Mouse (Mus musculus) testis, adult 2 months (tissue): Measurements from ENCODE around the gene Mpv17l2. TPM values are rescaled to one million over a fixed set of nuclear protein-coding genes. Genes with fewer than 3 reads are reported as not detected.

Source experiments
- H3K27ac ChIP-seq: fragments of 200-500 bp; 2 replicates; pipeline ENCODE4 v1.5.1; 2012; ENCODE audit warnings: low read depth, low read length; ENCODE audit not compliant: control insufficient read depth, insufficient read depth
- H3K27me3 ChIP-seq: fragments of 200-500 bp; 2 replicates; pipeline ENCODE4 v1.6.1; 2012; ENCODE audit warnings: mild to moderate bottlenecking, low read length, moderate library complexity; ENCODE audit not compliant: control insufficient read depth, insufficient read depth
- H3K36me3 ChIP-seq: fragments of 200-500 bp; 2 replicates; pipeline ENCODE4 v1.6.1; 2012; ENCODE audit warnings: mild to moderate bottlenecking, low read length; ENCODE audit not compliant: control insufficient read depth, insufficient read depth
- H3K4me1 ChIP-seq: fragments of 200-500 bp; 2 replicates; pipeline ENCODE4 v1.6.1; 2012; ENCODE audit warnings: low read length; ENCODE audit not compliant: control insufficient read depth, insufficient read depth
- H3K4me3 ChIP-seq: fragments of 200-500 bp; 2 replicates; pipeline ENCODE4 v1.5.1; 2012; ENCODE audit warnings: low read depth, mild to moderate bottlenecking, low read length, moderate library complexity, mixed read lengths; ENCODE audit not compliant: control insufficient read depth
- CTCF ChIP-seq: fragments of 200-500 bp; IDR thresholded peaks from 2 replicates; pipeline ENCODE4 v1.5.1; 2012; ENCODE audit warnings: low read depth, mild to moderate bottlenecking, inconsistent platforms, low read length, moderate library complexity; ENCODE audit not compliant: control insufficient read depth, insufficient read depth, insufficient replicate concordance
- POLR2A ChIP-seq: fragments of 200-500 bp; IDR thresholded peaks from 2 replicates; pipeline ENCODE4 v1.6.1; 2012; ENCODE audit warnings: low read depth, mild to moderate bottlenecking, inconsistent platforms, low read length, moderate library complexity; ENCODE audit not compliant: control insufficient read depth
- polyA plus RNA-seq: library from polyadenylated mRNA; depleted of rRNA; stranded (reverse); fragments of >200 nt; gene quantifications from 2 replicates; pipeline ENCODE4 v1.2.3, GENCODE M21; 2012

The Mpv17l2 gene
- polyA plus RNA-seq, 1 experiment = 13.5 TPM

GRCm38 (mm10) chr8:70726721-70727120 lies 34.0 kb downstream of the Mpv17l2 start:
- H3K27me3 ChIP-seq = no peaks in the 10 kb centered on the region

GRCm38 (mm10) chr8:70725792-70726447 lies 34.8 kb downstream of the Mpv17l2 start:
- no peaks in the 10 kb centered on the region for H3K27me3 ChIP-seq
- H3K36me3 ChIP-seq = no peaks in the 10 kb centered on the region
- H3K4me3 ChIP-seq = no peak overlapping the region

More at GRCm38 (mm10) chr8:70726721-70727120, 34.0 kb downstream of the Mpv17l2 start:
- TF ChIP-seq CTCF = no peak
- TF ChIP-seq POLR2A = no peak
- H3K4me1 ChIP-seq = peaks cover 7% of the 10 kb centered on the region
- no peaks in the 10 kb centered on the region for H3K36me3 ChIP-seq
- no peak overlapping the region for H3K27ac ChIP-seq
- no peak overlapping the region for H3K4me3 ChIP-seq

GRCm38 (mm10) chr8:70724216-70724615 lies 36.5 kb downstream of the Mpv17l2 start:
- TF ChIP-seq CTCF (no peak), POLR2A (no peak)
- H3K4me1 ChIP-seq = no peaks in the 10 kb centered on the region; the same call in 1 of the 2 replicates
- H3K4me3 ChIP-seq = no peak overlapping the region
- H3K36me3 ChIP-seq = no peaks in the 10 kb centered on the region
- no peak overlapping the region for H3K27ac ChIP-seq
- no peaks in the 10 kb centered on the region for H3K27me3 ChIP-seq

More at GRCm38 (mm10) chr8:70725792-70726447, 34.8 kb downstream of the Mpv17l2 start:
- Histone ChIP-seq H3K27ac (no peak overlapping the region), H3K4me1 (peaks cover 7% of the 10 kb centered on the region)
- TF ChIP-seq CTCF (no peak), POLR2A (no peak)

- H3K4me1 ChIP-seq = no peaks in the 10 kb centered on the region; the same call in 1 of the 2 replicates
- no peaks in the 10 kb centered on the region for H3K36me3 ChIP-seq
- no peak within 1 kb of the TSS for H3K27ac ChIP-seq
- TF ChIP-seq CTCF = no peak
- TF ChIP-seq POLR2A = no peak
- no peaks in the 10 kb centered on the region for H3K27me3 ChIP-seq
- H3K4me3 ChIP-seq = no peak within 1 kb of the TSS
Measured at GRCm38 (mm10) chr8:70723486-70724210, 37.1 kb downstream of the Mpv17l2 start, which contains the start of gene Pde4c. Pde4c (plus strand) TSS chr8:70723720.

- Histone ChIP-seq H3K36me3 (no peaks in the 10 kb centered on the region), H3K4me1 (no peaks in the 10 kb centered on the region; the same call in 1 of the 2 replicates), H3K27me3 (no peaks in the 10 kb centered on the region), H3K27ac (no peak overlapping the region), H3K4me3 (no peak overlapping the region)
- TF ChIP-seq POLR2A (no peak), CTCF (no peak)
Measured at GRCm38 (mm10) chr8:70721601-70722000, 39.1 kb downstream of the Mpv17l2 start.

GRCm38 (mm10) chr8:70720739-70721138 lies 40.0 kb downstream of the Mpv17l2 start:
- H3K27ac ChIP-seq = no peak overlapping the region
- no peak overlapping the region for H3K4me3 ChIP-seq
- no peaks in the 10 kb centered on the region for H3K36me3 ChIP-seq
- TF ChIP-seq CTCF = peak; percentile 87; the same call in 1 of the 2 replicates
- no peak for TF ChIP-seq POLR2A
- H3K4me1 ChIP-seq = no peaks in the 10 kb centered on the region; the same call in 1 of the 2 replicates
- H3K27me3 ChIP-seq = no peaks in the 10 kb centered on the region

GRCm38 (mm10) chr8:70719796-70720270 lies 40.9 kb downstream of the Mpv17l2 start:
- H3K27ac ChIP-seq = no peak overlapping the region
- TF ChIP-seq CTCF (no peak), POLR2A (no peak)
- no peaks in the 10 kb centered on the region for H3K36me3 ChIP-seq
- H3K4me3 ChIP-seq = no peak overlapping the region
- H3K4me1 ChIP-seq = no peaks in the 10 kb centered on the region; the same call in 1 of the 2 replicates
- H3K27me3 ChIP-seq = no peaks in the 10 kb centered on the region
